Mouse (Mus musculus): Measurements from ENCODE around the gene Natd1. TPM values are rescaled to one million over a fixed set of nuclear protein-coding genes. Genes with fewer than 3 reads are reported as not detected.
"Not testable (repeated sequence)": the region's sequence is repeated elsewhere in the genome, so short reads cannot be mapped to it uniquely, and the experiment has no call there.

Natd1 gene
- polyA plus RNA-seq, 1 experiment from 2014 or later: 32.5 TPM

DNA sequence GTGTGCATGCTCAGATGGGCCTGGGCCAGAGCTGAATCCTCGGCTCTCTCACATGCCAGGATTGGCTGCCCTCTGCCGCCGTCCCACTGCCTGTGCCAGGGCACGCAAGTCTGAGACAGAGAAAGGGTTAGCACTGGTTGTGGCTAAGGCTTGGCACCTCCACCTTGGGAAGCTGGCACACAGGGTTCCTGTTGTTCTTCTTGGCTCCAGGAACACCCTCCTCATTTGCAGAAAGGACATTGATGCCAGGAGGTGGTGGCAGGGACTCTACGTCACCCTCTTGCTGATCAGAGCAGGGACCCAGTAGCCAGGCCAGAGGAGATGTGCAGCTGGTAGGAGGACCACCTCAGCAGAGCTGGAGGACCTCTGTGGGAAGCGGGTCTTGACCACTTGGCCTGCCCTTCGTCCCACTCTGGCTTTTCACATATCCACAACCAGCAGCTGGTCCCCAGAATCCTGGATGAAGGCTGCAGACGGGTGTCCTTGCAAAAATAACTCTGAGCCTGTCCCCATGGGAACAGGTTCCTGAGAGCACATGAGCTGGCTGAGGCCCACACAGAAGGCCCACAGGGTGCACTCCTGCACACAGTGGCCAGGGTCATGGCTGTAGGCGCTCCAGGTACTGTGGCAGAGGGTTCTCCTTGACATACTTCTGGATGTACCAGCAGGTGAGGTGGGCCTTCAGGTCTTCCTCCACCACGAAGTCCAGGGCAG is 9.0 kb downstream of the Natd1 start:
- no peaks in the 10 kb centered on the region for H3K9me3 ChIP-seq (ENCODE audit: control insufficient read depth, low read length)
- no peaks in the 10 kb centered on the region for H3K27me3 ChIP-seq (ENCODE audit: control insufficient read depth, insufficient read depth, low read length)
- H3K4me1 ChIP-seq (replicated peaks; ENCODE audit: control insufficient read depth, insufficient read depth, low read length): no peaks in the 10 kb centered on the region
- peaks cover 35% of the 10 kb centered on the region for H3K36me3 ChIP-seq (replicated peaks; ENCODE audit: control insufficient read depth, insufficient read depth)
- ATAC-seq (ENCODE audit: low FRiP score) (no peak), DNase-seq (ENCODE audit: low spot score) (no peak)
- no peak overlapping the region for H3K4me3 ChIP-seq (replicated peaks; ENCODE audit: low read length)
- H3K9ac ChIP-seq: no peak overlapping the region
- WGBS: 96% methylated on average over 10 of the region's 10 CpGs
- H3K4me2 ChIP-seq (replicated peaks): no peak overlapping the region
- no peak overlapping the region for H3K27ac ChIP-seq

DNA sequence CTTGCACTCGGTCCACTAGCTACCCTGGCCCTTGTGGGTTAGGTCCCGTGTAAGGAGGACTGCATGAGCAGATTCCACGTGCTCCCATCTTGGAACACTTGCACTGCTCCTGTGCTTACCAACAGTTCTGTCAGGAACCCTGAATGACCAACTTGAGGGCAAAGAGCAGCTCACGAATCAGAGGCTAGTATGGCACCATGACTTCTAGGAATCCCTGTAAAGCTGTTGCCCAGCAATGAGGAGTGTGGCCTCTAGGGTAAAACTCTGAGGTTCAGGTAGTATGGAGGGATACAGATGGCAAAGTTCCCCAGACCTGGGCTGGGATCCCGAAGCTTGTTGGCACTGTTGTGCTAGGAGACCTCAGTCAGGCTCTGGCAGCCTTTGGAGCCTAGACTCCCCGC is 10.9 kb downstream of the Natd1 start:
- DNase-seq (ENCODE audit: low spot score) (no peak), ATAC-seq (ENCODE audit: low FRiP score) (no peak)
- H3K27ac ChIP-seq: no peak overlapping the region
- no peaks in the 10 kb centered on the region for H3K27me3 ChIP-seq (ENCODE audit: control insufficient read depth, insufficient read depth, low read length)
- H3K9me3 ChIP-seq (ENCODE audit: control insufficient read depth, low read length): no peaks in the 10 kb centered on the region
- no peak overlapping the region for H3K4me3 ChIP-seq (replicated peaks; ENCODE audit: low read length)
- peaks cover 35% of the 10 kb centered on the region for H3K36me3 ChIP-seq (replicated peaks; ENCODE audit: control insufficient read depth, insufficient read depth)
- no peaks in the 10 kb centered on the region for H3K4me1 ChIP-seq (replicated peaks; ENCODE audit: control insufficient read depth, insufficient read depth, low read length)
- H3K9ac ChIP-seq: no peak overlapping the region
- WGBS: 88% methylated on average over 6 of the region's 6 CpGs
- no peak overlapping the region for H3K4me2 ChIP-seq (replicated peaks)

DNA sequence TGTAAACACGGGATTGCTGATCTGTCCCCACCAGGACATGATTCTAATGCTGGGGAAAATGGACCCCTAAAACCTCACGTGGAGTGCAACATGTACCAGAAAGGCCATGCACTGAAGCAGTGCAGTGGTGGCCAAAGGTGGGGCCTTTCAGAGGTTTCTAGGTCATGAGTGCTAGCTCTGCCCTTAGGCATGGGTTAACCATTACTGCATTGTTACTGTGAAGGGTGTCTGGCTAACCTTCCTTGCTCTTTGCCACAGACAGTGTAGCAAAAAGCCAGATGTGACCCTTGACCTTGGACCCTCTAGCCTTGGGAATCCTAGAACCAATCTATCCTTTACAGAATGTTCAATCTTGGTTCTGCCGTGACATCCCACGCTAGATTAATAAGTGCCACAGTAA is 12.1 kb downstream of the Natd1 start:
- Histone ChIP-seq H3K9ac (no peak overlapping the region), H3K9me3 (ENCODE audit: control insufficient read depth, low read length) (no peaks in the 10 kb centered on the region), H3K27me3 (ENCODE audit: control insufficient read depth, insufficient read depth, low read length) (no peaks in the 10 kb centered on the region), H3K27ac (no peak overlapping the region), H3K4me2 (replicated peaks) (no peak overlapping the region), H3K36me3 (replicated peaks; ENCODE audit: control insufficient read depth, insufficient read depth) (peaks cover 35% of the 10 kb centered on the region), H3K4me3 (replicated peaks; ENCODE audit: low read length) (no peak overlapping the region), H3K4me1 (replicated peaks; ENCODE audit: control insufficient read depth, insufficient read depth, low read length) (no peaks in the 10 kb centered on the region)
- DNase-seq (ENCODE audit: low spot score) (no peak), ATAC-seq (ENCODE audit: low FRiP score) (no peak)
- 81% methylated on average over 4 of the region's 4 CpGs for WGBS

DNA sequence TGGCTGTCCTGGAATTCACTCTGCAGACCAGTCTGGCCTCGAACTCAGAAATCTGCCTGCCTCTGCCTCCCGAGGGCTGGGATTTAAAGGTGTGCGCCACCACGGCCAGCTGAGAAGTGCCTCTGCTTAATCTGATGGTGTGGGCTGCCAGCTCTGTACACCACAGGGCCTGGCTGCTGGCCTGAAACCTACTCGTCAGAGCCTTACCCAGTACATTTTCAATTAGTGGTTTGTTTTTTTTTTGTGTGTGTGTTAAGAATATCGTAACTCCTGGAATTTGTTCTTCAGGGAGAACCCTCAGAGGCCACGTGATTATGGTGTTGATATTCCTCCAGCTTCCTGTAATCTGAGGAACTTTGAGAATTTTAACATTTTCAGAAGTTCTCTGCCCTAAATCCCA is 12.5 kb downstream of the Natd1 start:
- peaks cover 35% of the 10 kb centered on the region for H3K36me3 ChIP-seq (replicated peaks; ENCODE audit: control insufficient read depth, insufficient read depth)

DNA sequence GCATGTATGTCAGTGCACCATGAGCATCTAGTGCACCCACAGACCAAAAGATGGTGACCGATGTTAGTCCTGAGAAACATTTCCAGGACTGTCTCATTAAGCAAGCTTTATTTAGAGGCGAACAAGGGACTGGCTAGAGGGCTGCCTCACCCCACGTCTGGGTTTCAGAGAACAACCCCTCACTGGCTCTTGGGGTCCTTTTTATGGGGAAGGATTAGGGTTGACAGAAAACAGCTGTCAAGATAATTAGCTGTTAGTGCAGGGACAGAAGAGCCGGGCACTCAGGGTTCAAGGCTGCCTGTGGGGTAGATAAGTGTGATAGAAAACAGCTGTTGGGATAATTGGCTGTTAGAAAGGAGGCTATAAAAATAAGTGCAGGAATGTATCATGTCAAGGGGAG is 18.6 kb downstream of the Natd1 start:
- 44% methylated on average over 4 of the region's 4 CpGs for WGBS
- H3K27me3 ChIP-seq (ENCODE audit: control insufficient read depth, insufficient read depth, low read length): no peaks in the 10 kb centered on the region

More for the DNA sequence above, 12.5 kb downstream of the Natd1 start:
- H3K9ac ChIP-seq: no peak overlapping the region
- no peak overlapping the region for H3K27ac ChIP-seq
- no peak overlapping the region for H3K4me2 ChIP-seq (replicated peaks)
- ATAC-seq (ENCODE audit: low FRiP score): no peak
- no peaks in the 10 kb centered on the region for H3K9me3 ChIP-seq (ENCODE audit: control insufficient read depth, low read length)
- no peak overlapping the region for H3K4me3 ChIP-seq (replicated peaks; ENCODE audit: low read length)
- WGBS: 90% methylated on average over 7 of the region's 7 CpGs
- H3K4me1 ChIP-seq (replicated peaks; ENCODE audit: control insufficient read depth, insufficient read depth, low read length): no peaks in the 10 kb centered on the region
- no peak for DNase-seq (ENCODE audit: low spot score)
- H3K27me3 ChIP-seq (ENCODE audit: control insufficient read depth, insufficient read depth, low read length): no peaks in the 10 kb centered on the region

DNA sequence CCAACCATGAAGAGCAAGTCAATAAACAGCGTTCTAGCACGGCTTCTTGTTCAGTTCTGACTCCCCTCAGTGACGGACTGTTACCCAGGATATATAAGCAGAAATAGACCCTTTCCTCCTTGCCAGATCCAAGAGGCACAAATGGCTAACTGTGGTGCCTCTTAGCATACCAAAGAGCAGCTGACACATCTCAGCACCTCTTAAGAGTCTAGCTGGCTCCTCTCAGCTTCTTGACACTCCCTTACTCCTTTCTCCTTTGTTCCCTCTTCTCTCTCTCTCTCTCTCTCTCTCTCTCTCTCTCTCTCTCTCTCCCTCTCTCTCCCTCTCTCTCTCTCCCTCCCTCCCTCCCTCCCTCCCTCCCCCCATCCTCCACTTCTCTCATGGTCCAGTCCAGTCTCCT is 23.8 kb downstream of the Natd1 start:
- Histone ChIP-seq H3K9ac (no peak overlapping the region), H3K27me3 (ENCODE audit: control insufficient read depth, insufficient read depth, low read length) (no peaks in the 10 kb centered on the region), H3K4me2 (replicated peaks) (no peak overlapping the region), H3K36me3 (replicated peaks; ENCODE audit: control insufficient read depth, insufficient read depth) (no peaks in the 10 kb centered on the region), H3K27ac (no peak overlapping the region), H3K9me3 (ENCODE audit: control insufficient read depth, low read length) (no peaks in the 10 kb centered on the region), H3K4me3 (replicated peaks; ENCODE audit: low read length) (no peak overlapping the region), H3K4me1 (replicated peaks; ENCODE audit: control insufficient read depth, insufficient read depth, low read length) (no peaks in the 10 kb centered on the region)
- ATAC-seq (ENCODE audit: low FRiP score) (no peak), DNase-seq (ENCODE audit: low spot score) (no peak)
- 53% methylated on average over 3 of the region's 3 CpGs for WGBS

More for the DNA sequence above, 18.6 kb downstream of the Natd1 start:
- no peaks in the 10 kb centered on the region for H3K36me3 ChIP-seq (replicated peaks; ENCODE audit: control insufficient read depth, insufficient read depth)
- H3K9me3 ChIP-seq (ENCODE audit: control insufficient read depth, low read length): no peaks in the 10 kb centered on the region
- H3K9ac ChIP-seq: 0 out of 2 replicates have a peak overlapping the region, but pooled peaks have one; percentile 11
- no peak overlapping the region for H3K4me2 ChIP-seq (replicated peaks)
- no peak overlapping the region for H3K27ac ChIP-seq
- H3K4me1 ChIP-seq (replicated peaks; ENCODE audit: control insufficient read depth, insufficient read depth, low read length): no peaks in the 10 kb centered on the region
- DNase-seq (ENCODE audit: low spot score) (no peak), ATAC-seq (ENCODE audit: low FRiP score) (no peak)
- H3K4me3 ChIP-seq (replicated peaks; ENCODE audit: low read length): no peak overlapping the region

DNA sequence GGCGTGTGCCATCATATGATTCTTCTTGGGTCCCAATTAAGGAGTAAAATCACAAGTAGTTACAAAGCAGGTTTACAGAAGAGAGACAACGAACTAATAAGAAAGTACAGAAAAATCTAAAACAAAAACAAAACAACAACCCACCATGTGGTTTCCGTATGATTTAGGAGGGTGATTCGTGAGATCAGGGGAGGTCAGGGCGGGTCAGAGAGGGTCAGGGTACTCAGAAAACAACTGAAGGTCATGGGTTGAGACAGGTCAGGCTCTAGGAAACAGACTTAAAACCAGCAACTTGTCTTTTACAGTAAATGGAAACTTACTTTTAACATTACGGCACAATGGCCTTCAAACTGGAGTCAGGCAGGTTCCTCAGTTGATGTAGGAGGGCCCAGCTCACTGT is 24.3 kb downstream of the Natd1 start:
- H3K36me3 ChIP-seq (replicated peaks; ENCODE audit: control insufficient read depth, insufficient read depth): no peaks in the 10 kb centered on the region
- no peak for ATAC-seq (ENCODE audit: low FRiP score)
- no peak overlapping the region for H3K4me2 ChIP-seq (replicated peaks)
- H3K9ac ChIP-seq: no peak overlapping the region
- H3K27me3 ChIP-seq (ENCODE audit: control insufficient read depth, insufficient read depth, low read length): no peaks in the 10 kb centered on the region
- no peak for DNase-seq (ENCODE audit: low spot score)
- 74% methylated on average over 6 of the region's 6 CpGs for WGBS
- no peak overlapping the region for H3K4me3 ChIP-seq (replicated peaks; ENCODE audit: low read length)
- H3K9me3 ChIP-seq (ENCODE audit: control insufficient read depth, low read length): no peaks in the 10 kb centered on the region
- H3K4me1 ChIP-seq (replicated peaks; ENCODE audit: control insufficient read depth, insufficient read depth, low read length): no peaks in the 10 kb centered on the region
- no peak overlapping the region for H3K27ac ChIP-seq

DNA sequence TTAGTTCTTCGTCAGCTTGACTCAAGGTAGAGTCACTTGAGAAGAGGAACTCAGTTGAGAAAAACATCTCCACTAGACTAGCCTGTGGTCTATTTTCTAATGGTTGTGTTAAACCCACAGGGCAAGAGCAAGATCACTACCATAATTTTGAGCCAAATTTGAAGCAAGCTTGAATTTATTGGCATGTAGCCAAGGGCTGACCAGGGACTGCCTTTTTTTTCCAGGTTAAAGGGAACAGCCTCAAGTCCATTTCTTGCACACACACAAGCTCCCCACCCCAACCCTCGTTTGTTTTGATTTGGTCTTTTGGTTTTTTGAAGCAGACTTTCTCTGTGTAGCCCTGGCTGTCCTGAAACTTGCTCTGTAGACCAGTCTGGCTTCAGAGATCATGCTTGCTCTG is 24.7 kb downstream of the Natd1 start:
- DNase-seq (ENCODE audit: low spot score): no peak
- Histone ChIP-seq H3K4me3 (replicated peaks; ENCODE audit: low read length) (no peak overlapping the region), H3K27me3 (ENCODE audit: control insufficient read depth, insufficient read depth, low read length) (no peaks in the 10 kb centered on the region), H3K9ac (no peak overlapping the region), H3K36me3 (replicated peaks; ENCODE audit: control insufficient read depth, insufficient read depth) (no peaks in the 10 kb centered on the region), H3K27ac (no peak overlapping the region), H3K9me3 (ENCODE audit: control insufficient read depth, low read length) (no peaks in the 10 kb centered on the region), H3K4me1 (replicated peaks; ENCODE audit: control insufficient read depth, insufficient read depth, low read length) (no peaks in the 10 kb centered on the region), H3K4me2 (replicated peaks) (no peak overlapping the region)
- 71% methylated on average over 2 of the region's 2 CpGs for WGBS
- ATAC-seq (ENCODE audit: low FRiP score): no peak

DNA sequence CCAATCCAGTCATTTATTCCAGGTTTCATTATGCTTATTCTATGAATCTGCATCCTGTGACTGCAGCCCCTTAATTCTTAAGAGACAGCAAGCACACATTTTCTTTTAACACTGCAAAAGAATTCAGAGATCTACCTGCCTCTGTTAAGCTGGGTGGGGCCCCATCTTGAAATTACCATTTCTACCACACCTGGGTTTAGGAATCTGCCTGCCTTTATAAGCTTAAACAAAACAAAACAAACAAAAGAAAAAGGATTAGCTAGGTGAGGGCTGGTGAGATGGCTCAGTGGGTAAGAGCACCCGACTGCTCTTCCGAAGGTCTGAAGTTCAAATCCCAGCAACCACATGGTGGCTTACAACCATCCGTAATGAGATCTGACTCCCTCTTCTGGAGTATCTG is 27.6 kb downstream of the Natd1 start:
- not testable (repeated sequence) for H3K4me2 ChIP-seq (replicated peaks); H3K36me3 ChIP-seq (replicated peaks; ENCODE audit: control insufficient read depth, insufficient read depth); H3K4me1 ChIP-seq (replicated peaks; ENCODE audit: control insufficient read depth, insufficient read depth, low read length); H3K9ac ChIP-seq; H3K27me3 ChIP-seq (ENCODE audit: control insufficient read depth, insufficient read depth, low read length); H3K9me3 ChIP-seq (ENCODE audit: control insufficient read depth, low read length); ATAC-seq (ENCODE audit: low FRiP score); H3K27ac ChIP-seq; DNase-seq (ENCODE audit: low spot score); H3K4me3 ChIP-seq (replicated peaks; ENCODE audit: low read length)
- 85% methylated on average over 2 of the region's 3 CpGs for WGBS

DNA sequence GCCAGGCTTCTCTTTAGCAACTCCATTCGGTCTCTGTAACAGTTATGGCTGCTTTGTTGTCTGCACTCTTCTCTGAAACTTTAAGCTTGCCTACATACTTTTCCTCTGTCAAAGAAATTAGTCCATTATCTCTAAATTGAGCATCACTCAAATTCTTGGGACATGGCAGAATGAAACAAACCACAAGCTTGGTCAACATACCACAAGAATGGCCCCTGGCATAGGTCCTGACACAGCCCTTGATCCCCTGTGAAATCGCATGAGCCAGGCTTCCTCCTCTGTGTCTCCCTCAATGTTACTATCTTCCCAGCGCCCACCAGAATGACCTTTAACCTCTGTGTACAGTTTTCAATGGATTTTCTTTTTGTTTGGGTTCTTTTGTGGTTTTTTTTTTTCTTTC is 32.2 kb downstream of the Natd1 start:
- peaks cover 10% of the 10 kb centered on the region for H3K4me1 ChIP-seq (replicated peaks; ENCODE audit: control insufficient read depth, insufficient read depth, low read length)
- no peaks in the 10 kb centered on the region for H3K36me3 ChIP-seq (replicated peaks; ENCODE audit: control insufficient read depth, insufficient read depth)
- H3K9ac ChIP-seq: no peak overlapping the region
- 75% methylated on average over 3 of the region's 3 CpGs for WGBS
- ATAC-seq (ENCODE audit: low FRiP score) (no peak), DNase-seq (ENCODE audit: low spot score) (no peak)
- H3K27me3 ChIP-seq (ENCODE audit: control insufficient read depth, insufficient read depth, low read length): no peaks in the 10 kb centered on the region
- no peak overlapping the region for H3K4me3 ChIP-seq (replicated peaks; ENCODE audit: low read length)
- H3K4me2 ChIP-seq (replicated peaks): no peak overlapping the region
- no peak overlapping the region for H3K27ac ChIP-seq
- no peaks in the 10 kb centered on the region for H3K9me3 ChIP-seq (ENCODE audit: control insufficient read depth, low read length)

Data from hindbrain, embryonic 14.5 days (tissue).